Mouse (Mus musculus): ENCODE results near the gene Gm13272.
"Not testable (repeated sequence)": the region's sequence is repeated elsewhere in the genome, so short reads cannot be mapped to it uniquely, and the experiment has no call there.

DNA sequence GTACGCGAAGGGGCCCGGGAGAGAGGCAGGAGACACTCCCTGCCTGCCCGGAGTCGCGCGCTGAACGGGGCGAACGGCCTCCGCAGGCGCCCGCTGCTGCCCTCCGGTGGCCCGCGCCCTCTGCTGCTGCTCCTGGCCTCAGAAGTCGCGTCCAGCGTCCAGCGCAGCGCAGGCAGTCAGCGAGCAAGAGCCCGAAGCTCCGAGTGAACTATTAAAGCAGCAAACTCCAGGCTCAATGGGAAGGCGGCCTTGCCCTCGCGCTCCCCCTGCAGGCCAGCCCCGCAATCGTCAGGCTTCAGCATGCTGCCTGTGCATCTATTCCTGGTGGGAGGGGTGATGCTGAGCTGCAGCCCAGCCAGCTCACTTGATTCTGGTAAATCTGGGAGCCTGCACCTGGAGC lies 3.0 kb upstream of the Gm13272 start, which contains the start of gene Gm13289:
- TF ChIP-seq CTCF (IDR thresholded peaks at IDR 0.05; ENCODE audit: extremely low read depth, insufficient read length, insufficient replicate concordance, low read depth, low read length); POLR2A (IDR thresholded peaks at IDR 0.05; ENCODE audit: low read depth, low read length): not testable (repeated sequence)

All from small intestine, adult 2 months (tissue).